Mouse (Mus musculus): ENCODE measurements around the gene Gnb5. TPM values are rescaled to one million over a fixed set of nuclear protein-coding genes. Genes with fewer than 3 reads are reported as not detected.

Gene Gnb5
- polyA plus RNA-seq, 1 experiment from 2014 or later, result 34.8 TPM

Other genes with a start within 250 kb of the Gnb5 start
- 33.8 and 38.7 TPM in 2 replicates for gene Myo5a, start 235.3 kb upstream of the Gnb5 start, polyA plus RNA-seq (2014; fragmentation: Nextera tagmentation; extraction: Ambion mirVana)
- 0.34 and 0.61 TPM in 2 replicates for gene Myo5c, start 74.3 kb upstream of the Gnb5 start, polyA plus RNA-seq (2014; fragmentation: Nextera tagmentation; extraction: Ambion mirVana)
- not detected in 2 replicates for gene Bcl2l10, start 41.5 kb downstream of the Gnb5 start, polyA plus RNA-seq (2014; fragmentation: Nextera tagmentation; extraction: Ambion mirVana)
- gene Mapk6, start 103.7 kb downstream of the Gnb5 start, polyA plus RNA-seq (2014; fragmentation: Nextera tagmentation; extraction: Ambion mirVana), result 198 and 217 TPM in 2 replicates
- 48.5 and 53.2 TPM in 2 replicates for gene Leo1, start 135.2 kb downstream of the Gnb5 start, polyA plus RNA-seq (2014; fragmentation: Nextera tagmentation; extraction: Ambion mirVana)

Data from hindbrain, embryonic 11.5 days (tissue).